Mouse (Mus musculus) bone marrow, adult 2 months (tissue): ENCODE data around the gene Arhgap24.

Experiments
- CTCF ChIP-seq: fragments of 200-500 bp; IDR thresholded peaks from 2 replicates; pipeline ENCODE4 v1.5.1; 2011; ENCODE audit warnings: low read length, control low read depth; ENCODE audit not compliant: control insufficient read depth, insufficient read depth
- POLR2A ChIP-seq: fragments of 200-500 bp; IDR thresholded peaks from 2 replicates; pipeline ENCODE4 v1.6.1; 2011; ENCODE audit warnings: low read depth, mild to moderate bottlenecking, control low read depth, low read length, borderline replicate concordance; ENCODE audit not compliant: control insufficient read depth

- TF ChIP-seq CTCF: no peak
- no peak for TF ChIP-seq POLR2A
These were observed 162.2 kb downstream of the Arhgap24 start for GRCm38 (mm10) chr5:102643364-102643763.
